Comparison of ENCODE assay signal across 23 mouse cellular contexts in the genomic region with DNA sequence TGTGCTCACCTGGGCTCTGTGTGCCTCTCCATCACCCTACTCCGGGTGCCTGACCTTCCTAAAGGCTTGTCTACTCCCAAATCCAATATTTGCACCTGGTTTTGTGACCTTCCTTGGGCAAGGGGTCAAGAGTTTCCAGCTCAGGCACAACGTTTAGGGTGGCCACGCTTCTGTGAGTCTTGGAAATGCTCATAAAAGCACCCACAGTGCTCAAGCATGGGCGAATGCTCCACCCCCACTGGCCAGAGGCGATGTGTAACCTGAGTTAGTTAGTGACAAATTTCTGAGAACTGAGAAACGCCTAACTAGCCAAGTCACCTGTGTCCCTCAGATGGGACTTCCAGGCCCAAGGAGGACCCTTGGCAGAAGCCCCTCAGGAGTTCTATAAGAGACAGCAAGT. TPM values are rescaled to one million over a fixed set of nuclear protein-coding genes. Genes with fewer than 3 reads are reported as not detected.
DNase-seq lines count a peak whose midpoint lies in the region; ATAC-seq and TF ChIP-seq lines count a peak whose summit lies in the region.
"Had no signal": no experiment of that assay in that cellular context is flagged by ENCODE, and none has a peak within 500 bp of the region (broad histone marks: within the 10 kb centered on the region; RNA-seq: fewer than 3 reads in every experiment).

No protein-coding gene starts in this region.

- no peaks in the 10 kb centered on the region for H3K36me3 ChIP-seq in kidney, postnatal 0 days (ENCODE audit: insufficient read depth, low read length)
- no peaks in the 10 kb centered on the region for H3K36me3 ChIP-seq in midbrain, embryonic 16.5 days (ENCODE audit: control insufficient read depth, insufficient read depth, low read length)
- no peaks in the 10 kb centered on the region for H3K36me3 ChIP-seq in hindbrain, embryonic 16.5 days (ENCODE audit: control insufficient read depth, insufficient read depth, low read length)
- H3K36me3 ChIP-seq: embryonic facial prominence, embryonic 12.5 days; forebrain, embryonic 12.5 days; heart, embryonic 15.5 days; hindbrain, embryonic 10.5 days had no signal

- H3K27me3 ChIP-seq in kidney, postnatal 0 days (ENCODE audit: insufficient read depth, low read length), result no peaks in the 10 kb centered on the region
- H3K27me3 ChIP-seq in midbrain, embryonic 16.5 days (ENCODE audit: control insufficient read depth, insufficient read depth, low read depth, low read length), result no peaks in the 10 kb centered on the region
- H3K27me3 ChIP-seq in hindbrain, embryonic 16.5 days (replicated peaks; ENCODE audit: control insufficient read depth, insufficient read depth, low read length), result no peaks in the 10 kb centered on the region
- H3K27me3 ChIP-seq: embryonic facial prominence, embryonic 12.5 days; forebrain, embryonic 12.5 days; heart, embryonic 15.5 days; Patski had no signal

- DNase-seq in kidney, adult 18-20 months, result peak; percentile 83
- DNase-seq in kidney, adult 9 months, result peak; percentile 90
- DNase-seq in kidney, postnatal 0 days (ENCODE audit: low spot score), result no peak
- DNase-seq in kidney, postnatal 36 days, result peak; percentile 87 to 89
- DNase-seq: adrenal gland, postnatal 14 days; cerebellum, adult 11-12 months; cerebellum, adult 9-10 months; cerebellum, postnatal 25 days; gastrocnemius, postnatal 10 days; heart, adult 2 months; heart, postnatal 14 days had no signal

- no peak overlapping the region for H3K4me3 ChIP-seq in kidney, postnatal 0 days (replicated peaks; ENCODE audit: low read depth, low read length)
- H3K4me3 ChIP-seq in midbrain, embryonic 16.5 days (ENCODE audit: low read depth, low read length), result no peak overlapping the region
- no peak overlapping the region for H3K4me3 ChIP-seq in hindbrain, embryonic 16.5 days (ENCODE audit: low read length)
- H3K4me3 ChIP-seq: embryonic facial prominence, embryonic 12.5 days; forebrain, embryonic 12.5 days; heart, adult 2 months; heart, embryonic 15.5 days; hindbrain, embryonic 10.5 days had no signal

- TF ChIP-seq CTCF in kidney, postnatal 0 days (IDR thresholded peaks at IDR 0.05; ENCODE audit: low read depth), result no peak

- 24% methylated on average over 6 of the region's 6 CpGs for WGBS in kidney, postnatal 0 days
- 79% methylated on average over 6 of the region's 6 CpGs for WGBS in midbrain, embryonic 16.5 days
- WGBS in hindbrain, embryonic 16.5 days, result 75% methylated on average over 6 of the region's 6 CpGs

- no peaks in the 10 kb centered on the region for H3K9me3 ChIP-seq in kidney, postnatal 0 days (replicated peaks; ENCODE audit: low read length)
- H3K9me3 ChIP-seq in midbrain, embryonic 16.5 days (replicated peaks; ENCODE audit: control insufficient read depth, low read length, poor library complexity, severe bottlenecking), result no peaks in the 10 kb centered on the region
- no peaks in the 10 kb centered on the region for H3K9me3 ChIP-seq in hindbrain, embryonic 16.5 days (ENCODE audit: control insufficient read depth, low read length)
- H3K9me3 ChIP-seq: embryonic facial prominence, embryonic 12.5 days; forebrain, embryonic 12.5 days; heart, embryonic 15.5 days; hindbrain, embryonic 10.5 days had no signal

- no peak overlapping the region for H3K9ac ChIP-seq in kidney, postnatal 0 days (ENCODE audit: low read depth, low read length)
- H3K9ac ChIP-seq in midbrain, embryonic 16.5 days (ENCODE audit: low read depth, low read length), result no peak overlapping the region
- H3K9ac ChIP-seq in hindbrain, embryonic 16.5 days (ENCODE audit: low read depth, low read length), result no peak overlapping the region
- H3K9ac ChIP-seq: embryonic facial prominence, embryonic 12.5 days; forebrain, embryonic 12.5 days; heart, embryonic 15.5 days had no signal

- no peak overlapping the region for H3K4me2 ChIP-seq in kidney, postnatal 0 days (ENCODE audit: low read length)
- no peak overlapping the region for H3K4me2 ChIP-seq in midbrain, embryonic 16.5 days (ENCODE audit: low read length)
- no peak overlapping the region for H3K4me2 ChIP-seq in hindbrain, embryonic 16.5 days (ENCODE audit: low read length)
- H3K4me2 ChIP-seq: embryonic facial prominence, embryonic 12.5 days; forebrain, embryonic 12.5 days; heart, embryonic 11.5 days; heart, embryonic 15.5 days had no signal

- H3K4me1 ChIP-seq in kidney, postnatal 0 days (replicated peaks; ENCODE audit: insufficient read depth, low read length), result no peaks in the 10 kb centered on the region
- H3K4me1 ChIP-seq in midbrain, embryonic 16.5 days (ENCODE audit: control insufficient read depth, insufficient read depth, low read length), result no peaks in the 10 kb centered on the region
- no peaks in the 10 kb centered on the region for H3K4me1 ChIP-seq in hindbrain, embryonic 16.5 days (ENCODE audit: control insufficient read depth, insufficient read depth, low read depth, low read length)
- H3K4me1 ChIP-seq: embryonic facial prominence, embryonic 12.5 days; forebrain, embryonic 12.5 days; heart, embryonic 15.5 days; hindbrain, embryonic 10.5 days had no signal

- ATAC-seq in kidney, postnatal 0 days (replicated peaks; ENCODE audit: low FRiP score, low read depth), result peak; percentile 83; the same call in 1 of the 2 replicates
- no peak for ATAC-seq in erythroid progenitor cell, adult 5-6 weeks (replicated peaks; ENCODE audit: low FRiP score, poor library complexity, severe bottlenecking)
- no peak for ATAC-seq in midbrain, embryonic 16.5 days
- ATAC-seq in hindbrain, embryonic 16.5 days, result no peak
- ATAC-seq: activated CD4-positive, CD25-positive, alpha-beta regulatory T cell, adult 4 months; forebrain, embryonic 16.5 days; Patski had no signal

- H3K27ac ChIP-seq in kidney, postnatal 0 days, result peak overlapping the region; percentile 37
- H3K27ac ChIP-seq in midbrain, embryonic 16.5 days (ENCODE audit: low read length), result no peak overlapping the region
- H3K27ac ChIP-seq in hindbrain, embryonic 16.5 days (ENCODE audit: low read depth, low read length), result no peak overlapping the region
- H3K27ac ChIP-seq: embryonic facial prominence, embryonic 12.5 days; forebrain, embryonic 12.5 days; heart, adult 2 months; heart, embryonic 15.5 days; hindbrain, embryonic 10.5 days had no signal

RNA-seq across cellular contexts. Expression of a gene that starts 20.9 kb away (rescaled TPM):
- 145 and 146 TPM in 2 replicates for polyA plus RNA-seq in kidney, postnatal 0 days (2015; fragmentation: Nextera tagmentation; extraction: Ambion mirVana)
- not detected in 2 replicates for total RNA-seq in erythroid progenitor cell, adult 5-6 weeks (2015; ENCODE audit: low replicate concordance)
- total RNA-seq in erythroid progenitor cell, adult 5-6 weeks (2017; ENCODE audit: low replicate concordance), result not detected in 2 replicates
- polyA plus RNA-seq in midbrain, embryonic 16.5 days (2015; fragmentation: Nextera tagmentation; extraction: Ambion mirVana), result 1.3 and 2.0 TPM in 2 replicates
- 3.7 and 3.8 TPM in 2 replicates for polyA plus RNA-seq in hindbrain, embryonic 16.5 days (2015; fragmentation: Nextera tagmentation; extraction: Ambion mirVana)
- total RNA-seq: CH12.LX had no signal
- polyA plus RNA-seq: activated CD4-positive, CD25-positive, alpha-beta regulatory T cell, adult 4 months had no signal

RNA-seq across cellular contexts. Expression of a gene that starts 48.6 kb away (rescaled TPM):
- 151 and 167 TPM in 2 replicates for polyA plus RNA-seq in kidney, postnatal 0 days (2015; fragmentation: Nextera tagmentation; extraction: Ambion mirVana)
- total RNA-seq in erythroid progenitor cell, adult 5-6 weeks (2015; ENCODE audit: low replicate concordance), result 2.9 and 20.5 TPM in 2 replicates
- 6.7 and 17.8 TPM in 2 replicates for total RNA-seq in erythroid progenitor cell, adult 5-6 weeks (2017; ENCODE audit: low replicate concordance)
- 155 and 157 TPM in 2 replicates for polyA plus RNA-seq in midbrain, embryonic 16.5 days (2015; fragmentation: Nextera tagmentation; extraction: Ambion mirVana)
- polyA plus RNA-seq in hindbrain, embryonic 16.5 days (2015; fragmentation: Nextera tagmentation; extraction: Ambion mirVana), result 126 and 133 TPM in 2 replicates

RNA-seq across cellular contexts. Expression of a gene that starts 48.7 kb away (rescaled TPM):
- polyA plus RNA-seq in kidney, postnatal 0 days (2015; fragmentation: Nextera tagmentation; extraction: Ambion mirVana), result 3.1 and 3.2 TPM in 2 replicates
- 0.42 TPM in 1 of 2 replicates, not detected in the other for total RNA-seq in erythroid progenitor cell, adult 5-6 weeks (2015; ENCODE audit: low replicate concordance)
- total RNA-seq in erythroid progenitor cell, adult 5-6 weeks (2017; ENCODE audit: low replicate concordance), result 0.26 and 0.83 TPM in 2 replicates
- 6.4 and 7.0 TPM in 2 replicates for polyA plus RNA-seq in midbrain, embryonic 16.5 days (2015; fragmentation: Nextera tagmentation; extraction: Ambion mirVana)
- 6.3 and 6.4 TPM in 2 replicates for polyA plus RNA-seq in hindbrain, embryonic 16.5 days (2015; fragmentation: Nextera tagmentation; extraction: Ambion mirVana)

Comparison
In these comparisons a context has a peak if more than half of its experiments do, and no peak if none do; other contexts are left out.
1. RNA of a gene that starts 20.9 kb away (polyA plus RNA-seq): 145 to 146 TPM in kidney, postnatal 0 days; 3.7 to 3.8 TPM in hindbrain, embryonic 16.5 days and 1.3 to 2.0 TPM in midbrain, embryonic 16.5 days; every median in the first group is over 10 times any median in the second.